Mouse (Mus musculus) Patski (cell line): ENCODE data around the gene Mcoln2. TPM values are rescaled to one million over a fixed set of nuclear protein-coding genes. Genes with fewer than 3 reads are reported as not detected.
A peak's percentile ranks its signal among the peaks of the same experiment; 100 is the strongest.
"Not testable (repeated sequence)": the region's sequence is repeated elsewhere in the genome, so short reads cannot be mapped to it uniquely, and the experiment has no call there.

Source experiments
- ATAC-seq: fragments of 100-300 bp; one replicate; pipeline ENCODE4 v1.8.0; 2021
- CTCF ChIA-PET: fragments of 350-600 bp; sonication (Branson Sonifier 250); formaldehyde crosslinking; loops from one replicate; lab custom pipeline; 2022; ENCODE audit warnings: inconsistent platforms; lab: Charles Lee
- POLR2A ChIA-PET: fragments of 350-600 bp; sonication (Branson Sonifier 250); formaldehyde crosslinking; loops from one replicate; lab custom pipeline; 2022; ENCODE audit warnings: antibody characterized with exemption, inconsistent platforms; lab: Charles Lee
- DNase-seq: peaks from one replicate; pipeline ENCODE4 v3.0.0-alpha.2; 2011; ENCODE audit warnings: low read depth, low spot score
- H3K27me3 ChIP-seq: fragments of 371-371 bp; one replicate; pipeline ENCODE4 v1.5.1; 2021
- CTCF ChIP-seq: fragments of 100-300 bp; IDR thresholded peaks from one replicate; pipeline ENCODE4 v1.5.1; 2021
- in situ Hi-C: fragments of 300-500 bp; cut with MboI; formaldehyde crosslinking; loops from 3 replicates; pipeline ENCODE4 v1.11.1; 2018; ENCODE audit warnings: low pct_unique_long_range_greater_than_20kb, mixed read lengths
- polyA plus RNA-seq: library from polyadenylated mRNA; unstranded; gene quantifications from one replicate; pipeline ENCODE4 v1.2.3, GENCODE M21; 2021

The Mcoln2 gene
- polyA plus RNA-seq, 1 experiment from 2014 or later = 0.03 TPM

- in situ Hi-C loops = loop anchor here (10.0 kb wide), 1 partner anchor 716 kb away; no protein-coding TSS in a partner anchor
- DNase-seq = peak; percentile 56
- CTCF ChIA-PET = interaction anchor here (1.0 to 1.8 kb wide), 3 partner anchors 9 to 129 kb away, joined by 3 to 6 read pairs (median 3); no protein-coding TSS in a partner anchor
- no peak for TF ChIP-seq CTCF
- no peaks in the 10 kb centered on the region for H3K27me3 ChIP-seq
- peak; percentile 83 for ATAC-seq
- POLR2A ChIA-PET = no interaction called here
Observed at GRCm38 (mm10) chr3:146198803-146199481, 49.3 kb downstream of the Mcoln2 start.

DNA sequence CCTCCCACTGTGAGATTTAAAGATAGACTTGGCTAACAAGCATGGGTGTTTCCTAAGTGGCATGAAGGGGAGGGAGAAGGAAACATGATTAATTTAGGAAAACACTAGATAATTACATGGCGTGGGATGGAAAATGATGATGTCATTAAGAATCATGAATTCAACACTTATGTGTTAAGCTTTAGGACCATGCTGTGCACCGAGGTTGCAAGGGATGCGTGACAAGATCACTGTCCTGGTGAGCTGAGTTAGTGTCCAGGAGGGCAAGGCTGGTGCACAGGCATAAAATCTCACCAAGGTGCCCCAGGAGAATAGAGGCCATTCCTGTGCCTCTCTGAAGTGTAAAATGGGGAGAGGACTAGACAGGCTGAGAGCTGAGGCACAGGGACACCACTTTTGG lies 49.9 kb downstream of the Mcoln2 start:
- CTCF ChIA-PET = interaction anchor here (1.0 to 1.8 kb wide), 3 partner anchors 9 to 128 kb away, joined by 3 to 6 read pairs (median 3); no protein-coding TSS in a partner anchor
- POLR2A ChIA-PET = no interaction called here
- ATAC-seq = no peak
- no peak for TF ChIP-seq CTCF
- DNase-seq = no peak
- H3K27me3 ChIP-seq = no peaks in the 10 kb centered on the region
- in situ Hi-C loops = loop anchor here (10.0 kb wide), 1 partner anchor 715 kb away; no protein-coding TSS in a partner anchor

DNA sequence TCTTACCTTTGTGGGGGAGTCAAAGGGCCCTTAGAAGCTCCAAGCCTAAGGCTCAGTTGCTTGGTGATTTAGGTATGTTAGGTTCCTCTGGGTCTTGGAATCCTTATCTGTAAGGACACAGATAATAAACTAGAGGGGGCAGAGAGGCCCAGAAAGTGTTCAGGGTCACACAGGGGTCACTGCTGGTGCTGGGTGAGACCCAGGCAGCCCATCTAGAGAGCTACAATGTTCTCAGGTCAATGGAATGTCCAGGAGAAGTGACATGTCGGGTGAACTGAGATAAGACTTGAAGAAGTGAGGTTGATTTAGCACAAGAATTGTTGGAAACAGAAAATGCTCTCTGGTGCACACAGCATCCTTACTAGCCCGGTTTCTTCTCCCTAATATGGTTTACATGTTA lies 54.7 kb downstream of the Mcoln2 start:
- DNase-seq (no peak), ATAC-seq (no peak)
- no peaks in the 10 kb centered on the region for H3K27me3 ChIP-seq
- TF ChIP-seq CTCF = no peak
- ChIA-PET CTCF (interaction anchor here (1.0 to 1.7 kb wide), 4 partner anchors 8 to 262 kb away, joined by 3 to 6 read pairs (median 4); no protein-coding TSS in a partner anchor), POLR2A (no interaction called here)
- in situ Hi-C loops = no loop called here

GRCm38 (mm10) chr3:146205305-146205704 lies 55.7 kb downstream of the Mcoln2 start:
- ChIA-PET POLR2A (no interaction called here), CTCF (interaction anchor here (1.2 to 1.7 kb wide), 4 partner anchors 18 to 123 kb away, joined by 4 to 6 read pairs (median 6); no protein-coding TSS in a partner anchor)
- TF ChIP-seq CTCF = no peak
- DNase-seq (no peak), ATAC-seq (no peak)
- in situ Hi-C loops = no loop called here
- no peaks in the 10 kb centered on the region for H3K27me3 ChIP-seq

- DNase-seq (no peak), ATAC-seq (no peak)
- ChIA-PET POLR2A (no interaction called here), CTCF (interaction anchor here (1.7 kb wide), 1 partner anchor 29 kb away, joined by 6 read pairs; no protein-coding TSS in a partner anchor)
- H3K27me3 ChIP-seq = no peaks in the 10 kb centered on the region
- TF ChIP-seq CTCF = no peak
- in situ Hi-C loops = no loop called here
Observed at GRCm38 (mm10) chr3:146206635-146207034, 57.0 kb downstream of the Mcoln2 start.

DNA sequence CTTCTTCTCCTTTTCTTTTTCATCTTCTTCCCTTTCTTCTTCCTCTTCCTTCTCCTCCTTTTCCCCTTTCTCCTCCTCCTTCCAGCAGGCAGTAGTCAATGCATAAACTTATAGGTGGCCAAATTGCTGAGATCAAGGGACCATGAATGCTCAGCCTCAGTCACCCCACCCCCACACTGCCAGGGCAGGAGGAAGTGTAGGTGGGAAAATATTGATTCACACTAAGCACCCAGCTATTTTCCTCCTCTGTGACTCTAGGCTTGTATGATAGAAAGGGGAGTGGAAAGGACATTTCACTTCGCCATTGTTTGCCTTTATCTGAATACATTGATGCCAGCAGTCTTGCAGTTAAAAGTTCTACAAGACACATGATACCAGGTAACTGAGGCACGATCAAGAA lies 57.8 kb downstream of the Mcoln2 start:
- ChIA-PET CTCF (interaction anchor here (0.9 kb wide), 1 partner anchor 23 kb away, joined by 3 read pairs; no protein-coding TSS in a partner anchor), POLR2A (no interaction called here)
- TF ChIP-seq CTCF = no peak
- no peaks in the 10 kb centered on the region for H3K27me3 ChIP-seq
- no peak for DNase-seq
- ATAC-seq = no peak
- in situ Hi-C loops = no loop called here

GRCm38 (mm10) chr3:146209759-146210158 lies 60.1 kb downstream of the Mcoln2 start:
- POLR2A ChIA-PET, DNase-seq, in situ Hi-C loops, ATAC-seq, H3K27me3 ChIP-seq, CTCF ChIA-PET: not testable (repeated sequence)

- H3K27me3 ChIP-seq = no peaks in the 10 kb centered on the region
- CTCF ChIA-PET = interaction anchor here (1.1 kb wide), 1 partner anchor 735 kb away, joined by 3 read pairs; no protein-coding TSS in a partner anchor
- TF ChIP-seq CTCF = no peak
- in situ Hi-C loops = no loop called here
- ATAC-seq = no peak
- POLR2A ChIA-PET = interaction anchor here (0.6 kb wide), 1 partner anchor 521 kb away, joined by 6 read pairs; no protein-coding TSS in a partner anchor
- DNase-seq = no peak
Observed at GRCm38 (mm10) chr3:146211141-146211747, 61.6 kb downstream of the Mcoln2 start.

DNA sequence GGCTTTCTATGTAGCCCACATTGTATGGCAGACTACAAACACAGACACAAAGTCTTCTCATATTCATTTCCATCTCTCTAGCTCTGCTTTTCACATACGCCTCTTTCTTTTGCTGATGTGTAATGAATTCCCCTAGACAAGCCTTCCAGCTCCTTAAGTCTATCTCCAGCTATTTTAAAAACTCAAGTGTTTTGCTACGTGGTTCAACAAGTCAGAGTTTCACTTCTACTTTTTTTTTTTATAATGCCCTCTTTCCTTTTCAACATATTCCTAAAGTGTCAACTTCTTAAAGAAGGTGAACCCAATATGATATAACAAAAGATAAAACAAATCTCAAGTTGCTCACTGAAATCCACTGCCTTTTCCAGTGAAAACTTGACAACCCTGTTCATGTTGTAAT lies 62.3 kb downstream of the Mcoln2 start:
- ATAC-seq (no peak), DNase-seq (no peak)
- H3K27me3 ChIP-seq = no peaks in the 10 kb centered on the region
- in situ Hi-C loops = no loop called here
- ChIA-PET CTCF (interaction anchor here (1.0 to 1.1 kb wide), 3 partner anchors 8 to 734 kb away, joined by 3 read pairs; no protein-coding TSS in a partner anchor), POLR2A (interaction anchor here (0.6 kb wide), 1 partner anchor 520 kb away, joined by 6 read pairs; no protein-coding TSS in a partner anchor)
- TF ChIP-seq CTCF = no peak

DNA sequence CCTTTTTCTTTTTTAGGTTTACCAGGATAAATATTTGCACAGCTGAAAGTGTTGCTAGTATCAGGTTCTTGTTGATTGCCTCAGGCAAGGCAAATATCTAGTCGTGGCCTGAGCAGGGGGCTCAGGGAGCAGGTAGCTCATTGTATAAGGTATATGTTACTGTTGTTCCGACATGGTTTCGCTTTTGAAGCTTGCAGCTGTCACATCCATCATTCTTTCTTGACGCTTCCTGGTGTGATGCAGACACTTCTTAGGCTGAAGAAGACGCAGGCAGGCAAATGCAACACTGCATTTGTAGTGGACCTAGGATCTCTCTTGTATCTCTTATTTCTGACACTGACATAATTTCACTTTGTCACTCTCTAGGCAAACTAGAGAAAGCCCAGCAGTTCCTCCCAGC lies 63.7 kb downstream of the Mcoln2 start:
- no peak for TF ChIP-seq CTCF
- no peaks in the 10 kb centered on the region for H3K27me3 ChIP-seq
- ChIA-PET POLR2A (no interaction called here), CTCF (interaction anchor here (1.1 kb wide), 1 partner anchor 9 kb away, joined by 3 read pairs; no protein-coding TSS in a partner anchor)
- DNase-seq = no peak
- ATAC-seq = no peak
- in situ Hi-C loops = no loop called here

GRCm38 (mm10) chr3:146216561-146216960 lies 66.9 kb downstream of the Mcoln2 start:
- DNase-seq (no peak), ATAC-seq (no peak)
- ChIA-PET POLR2A (interaction anchor here (1.4 kb wide), 1 partner anchor 15 kb away, joined by 3 read pairs; no protein-coding TSS in a partner anchor), CTCF (no interaction called here)
- no peak for TF ChIP-seq CTCF
- no peaks in the 10 kb centered on the region for H3K27me3 ChIP-seq
- in situ Hi-C loops = no loop called here
